Mouse (Mus musculus): Measurements from ENCODE around the gene Lipt2.

DNA sequence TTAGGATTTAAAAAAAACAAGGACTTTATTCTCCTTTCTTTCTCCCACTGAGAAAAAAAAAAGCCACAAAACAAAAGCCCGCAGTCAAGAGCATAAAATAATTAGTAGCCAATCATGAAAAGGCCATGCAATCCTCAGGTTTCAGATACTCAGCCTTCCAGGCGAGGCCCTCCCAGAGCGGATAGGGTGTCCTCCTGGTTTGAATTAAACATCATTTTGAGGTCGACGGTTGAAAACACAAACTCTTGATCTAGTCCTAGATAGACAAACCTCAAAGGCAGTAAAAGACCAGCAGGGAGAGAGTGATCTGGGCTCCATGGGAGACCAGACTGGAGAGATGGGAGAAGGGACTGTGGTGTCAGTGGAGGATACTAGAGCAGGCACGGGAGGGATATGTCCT lies 45.8 kb downstream of the Lipt2 start:
- TF ChIP-seq CTCF (IDR thresholded peaks at IDR 0.05; ENCODE audit: low read depth, low read length) (no peak), GATA1 (IDR thresholded peaks at IDR 0.05; ENCODE audit: borderline replicate concordance, low read length) (no peak), TAL1 (conservative IDR thresholded peaks at IDR 0.05; ENCODE audit: low read depth, low read length) (no peak)

Data from G1E (cell line).